Mouse (Mus musculus): Measurements from ENCODE around the gene Cst10. TPM values are rescaled to one million over a fixed set of nuclear protein-coding genes. Genes with fewer than 3 reads are reported as not detected.

The Cst10 gene
- not detected in 2 replicates for polyA plus RNA-seq (2015; fragmentation: Nextera tagmentation; extraction: Ambion mirVana)

GRCm38 (mm10) chr2:149404757-149405156 lies at the start of gene Cst10:
Cst10 (plus strand) TSS chr2:149405057.
- H3K27me3 ChIP-seq (replicated peaks): no peaks in the 10 kb centered on the region
- no peak for ATAC-seq (ENCODE audit: low FRiP score)
- no peaks in the 10 kb centered on the region for H3K9me3 ChIP-seq (replicated peaks)
- whole genome bisulfite sequencing: 75% methylated on average over 1 of the region's 1 CpGs
- H3K36me3 ChIP-seq: no peaks in the 10 kb centered on the region
- H3K9ac ChIP-seq (replicated peaks): no peak within 1 kb of the TSS
- H3K27ac ChIP-seq (replicated peaks): no peak within 1 kb of the TSS
- no peak within 1 kb of the TSS for H3K4me2 ChIP-seq
- H3K4me1 ChIP-seq: no peaks in the 10 kb centered on the region
- H3K4me3 ChIP-seq (replicated peaks): no peak within 1 kb of the TSS

- H3K36me3 ChIP-seq: no peaks in the 10 kb centered on the region
- no peak for ATAC-seq (ENCODE audit: low FRiP score)
- H3K9me3 ChIP-seq (replicated peaks): no peaks in the 10 kb centered on the region
- no peak overlapping the region for H3K4me2 ChIP-seq
- H3K27me3 ChIP-seq (replicated peaks): no peaks in the 10 kb centered on the region
- no peak overlapping the region for H3K27ac ChIP-seq (replicated peaks)
- no peaks in the 10 kb centered on the region for H3K4me1 ChIP-seq
- WGBS: 45% methylated on average over 3 of the region's 3 CpGs
- H3K4me3 ChIP-seq (replicated peaks): no peak overlapping the region
- H3K9ac ChIP-seq (replicated peaks): no peak overlapping the region
These were observed 11.9 kb upstream of the Cst10 start for GRCm38 (mm10) chr2:149392951-149393350.

GRCm38 (mm10) chr2:149422564-149422963 lies 17.7 kb downstream of the Cst10 start:
- Histone ChIP-seq H3K27ac (replicated peaks) (no peak overlapping the region), H3K4me1 (no peaks in the 10 kb centered on the region), H3K9ac (replicated peaks) (no peak overlapping the region), H3K9me3 (replicated peaks) (no peaks in the 10 kb centered on the region), H3K4me2 (no peak overlapping the region), H3K4me3 (replicated peaks) (no peak overlapping the region), H3K27me3 (replicated peaks) (no peaks in the 10 kb centered on the region), H3K36me3 (no peaks in the 10 kb centered on the region)
- 22% methylated on average over 3 of the region's 4 CpGs for WGBS
- ATAC-seq (ENCODE audit: low FRiP score): peak; percentile 74; the same call in 1 of the 2 replicates
